Mouse (Mus musculus) erythroblast, embryonic 14.5 days (primary cell): ENCODE measurements at regions not wholly inside any gene's neighbourhood (a gene's known extent, or its start where the extent isn't known, plus 50 kb on each side); places are given as distances from the start of the nearest gene placed in this dataset.

Experiments used
- GATA1 ChIP-seq: IDR thresholded peaks from 2 replicates; pipeline ENCODE4 v1.6.1; 2012; ENCODE audit warnings: low read length, inconsistent platforms, mixed read lengths
- TAL1 ChIP-seq: IDR thresholded peaks from 3 replicates; pipeline ENCODE4 v1.6.1; 2012; ENCODE audit warnings: low read length, inconsistent platforms, mixed read lengths

DNA sequence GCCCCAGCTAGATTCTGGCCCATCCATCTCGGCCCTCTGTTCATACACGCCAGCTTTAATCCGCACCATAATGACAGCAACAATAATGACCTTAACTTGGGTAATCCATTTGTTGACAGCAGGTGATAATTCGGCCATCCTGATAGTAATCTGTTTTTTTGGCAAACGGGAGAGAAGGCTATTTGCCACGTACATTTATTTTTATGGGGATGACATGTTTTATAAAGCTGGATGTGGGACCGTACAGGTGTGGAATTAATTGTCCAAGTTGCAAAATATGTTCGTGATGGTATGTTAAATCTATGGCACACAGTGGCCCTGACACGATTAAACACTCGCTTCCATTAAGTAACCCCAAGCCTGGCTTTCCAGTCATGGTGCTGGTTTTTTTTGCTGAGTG is 102.2 kb downstream of the Dhx15 start:
- TF ChIP-seq TAL1, result no peak
- TF ChIP-seq GATA1, result no peak
